Mouse (Mus musculus): ENCODE measurements at regions not wholly inside any gene's neighbourhood (a gene's known extent, or its start where the extent isn't known, plus 50 kb on each side); places are given as distances from the start of the nearest gene placed in this dataset.

- no peak for DNase-seq (ENCODE audit: inconsistent age in 2 of 2, low spot score in 1 of 2)
Measured at GRCm38 (mm10) chr15:54335306-54335705, 450.6 kb downstream of the Gm7489 start.

DNA sequence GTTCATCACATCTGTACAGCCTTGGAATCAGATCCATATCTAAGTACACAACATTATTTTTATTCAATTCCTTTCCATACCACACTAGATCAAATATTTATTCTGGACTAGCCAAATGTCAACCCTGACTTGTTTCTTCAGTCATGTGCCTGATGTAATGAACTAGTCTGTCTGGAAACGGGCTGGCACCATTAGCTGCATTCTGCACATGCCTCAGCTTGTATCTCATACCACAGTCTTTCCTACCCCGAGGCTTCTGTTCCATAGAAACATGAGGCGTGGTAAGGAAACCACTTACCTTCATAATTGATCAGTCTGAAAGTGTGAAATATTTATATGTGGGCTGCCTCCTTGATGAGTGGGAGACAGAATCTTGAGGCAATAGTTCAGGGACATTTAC is 469.0 kb downstream of the Gm7489 start:
- DNase-seq (ENCODE audit: inconsistent age in 2 of 2, low spot score in 1 of 2) = no peak

GRCm38 (mm10) chr15:54358731-54359130 is 474.0 kb downstream of the Gm7489 start:
- peak in 1 of 2 experiments; percentile 55 for DNase-seq (ENCODE audit: inconsistent age in 2 of 2, low spot score in 1 of 2)

Measured in adrenal gland, adult (tissue).